In the genomic region with DNA sequence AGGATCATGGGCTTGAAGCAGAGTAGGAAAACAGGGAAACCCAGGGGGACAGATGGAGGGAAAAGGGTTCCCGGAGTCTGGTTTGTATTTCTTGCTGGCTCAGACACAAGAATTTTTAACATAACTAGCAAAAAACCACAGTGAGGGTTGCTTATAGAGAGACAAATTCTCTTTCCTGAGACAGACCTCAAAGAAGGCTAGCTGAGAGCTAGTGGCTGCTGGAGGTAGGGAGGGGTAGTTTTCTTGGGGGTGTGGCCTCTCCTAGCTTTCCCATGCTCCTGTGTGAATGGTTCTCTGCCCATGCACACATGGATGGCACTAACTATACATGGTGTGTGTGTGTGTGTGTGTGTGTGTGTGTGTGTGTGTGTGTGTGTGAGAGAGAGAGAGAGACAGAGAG, we compare ENCODE assay signal across 14 mouse cellular contexts.
DNase-seq lines count a peak whose midpoint lies in the region; ATAC-seq and TF ChIP-seq lines count a peak whose summit lies in the region.
"Had no signal": no experiment of that assay in that cellular context is flagged by ENCODE, and none has a peak within 500 bp of the region (broad histone marks: within the 10 kb centered on the region; RNA-seq: fewer than 3 reads in every experiment).

No protein-coding gene starts in this region.

- no peaks in the 10 kb centered on the region for H3K27me3 ChIP-seq in intestine, embryonic 14.5 days (replicated peaks; ENCODE audit: control insufficient read depth, insufficient read depth, low read length)
- H3K27me3 ChIP-seq in intestine, postnatal 0 days (replicated peaks; ENCODE audit: control insufficient read depth, insufficient read depth, low read length), result no peaks in the 10 kb centered on the region
- H3K27me3 ChIP-seq in forebrain, embryonic 15.5 days, result no peaks in the 10 kb centered on the region
- no peaks in the 10 kb centered on the region for H3K27me3 ChIP-seq in limb, embryonic 15.5 days

- no peak for TF ChIP-seq CTCF in intestine, postnatal 0 days (IDR thresholded peaks at IDR 0.05; ENCODE audit: low read depth)

- H3K4me3 ChIP-seq in intestine, embryonic 14.5 days (ENCODE audit: low read depth, low read length), result no peak overlapping the region
- H3K4me3 ChIP-seq in intestine, postnatal 0 days (ENCODE audit: low read depth, low read length), result no peak overlapping the region
- no peak overlapping the region for H3K4me3 ChIP-seq in forebrain, embryonic 15.5 days
- no peak overlapping the region for H3K4me3 ChIP-seq in limb, embryonic 15.5 days
- H3K4me3 ChIP-seq: gastrocnemius, adult 2 months had no signal

- H3K4me1 ChIP-seq in intestine, embryonic 14.5 days (replicated peaks; ENCODE audit: control insufficient read depth, insufficient read depth, low read length), result peaks cover 4% of the 10 kb centered on the region; the same call in 1 of the 2 replicates
- no peaks in the 10 kb centered on the region for H3K4me1 ChIP-seq in intestine, postnatal 0 days (replicated peaks; ENCODE audit: control insufficient read depth, insufficient read depth, low read length)
- H3K4me1 ChIP-seq in forebrain, embryonic 15.5 days, result peaks cover 9% of the 10 kb centered on the region; the same call in 1 of the 2 replicates
- peaks cover 30% of the 10 kb centered on the region for H3K4me1 ChIP-seq in limb, embryonic 15.5 days

- peaks cover 90% of the 10 kb centered on the region for H3K36me3 ChIP-seq in intestine, embryonic 14.5 days (ENCODE audit: control insufficient read depth, insufficient read depth, low read length)
- H3K36me3 ChIP-seq in intestine, postnatal 0 days (ENCODE audit: control insufficient read depth, insufficient read depth), result peaks cover 55% of the 10 kb centered on the region
- H3K36me3 ChIP-seq in forebrain, embryonic 15.5 days, result peaks cover 58% of the 10 kb centered on the region
- H3K36me3 ChIP-seq in limb, embryonic 15.5 days, result peaks cover 79% of the 10 kb centered on the region

- peak overlapping the region; percentile 29; the same call in 1 of the 2 replicates for H3K27ac ChIP-seq in intestine, embryonic 14.5 days (ENCODE audit: low read depth)
- no peak overlapping the region for H3K27ac ChIP-seq in intestine, postnatal 0 days (ENCODE audit: low read depth, low read length)
- H3K27ac ChIP-seq in forebrain, embryonic 15.5 days (replicated peaks), result peak overlapping the region; percentile 64
- peak overlapping the region; percentile 74 for H3K27ac ChIP-seq in limb, embryonic 15.5 days
- H3K27ac ChIP-seq: gastrocnemius, adult 2 months; macrophage had no signal

- H3K4me2 ChIP-seq in intestine, embryonic 14.5 days (ENCODE audit: low read length), result no peak overlapping the region
- H3K4me2 ChIP-seq in intestine, postnatal 0 days (replicated peaks; ENCODE audit: low read depth), result no peak overlapping the region
- H3K4me2 ChIP-seq in forebrain, embryonic 15.5 days (replicated peaks), result no peak overlapping the region
- no peak overlapping the region for H3K4me2 ChIP-seq in limb, embryonic 15.5 days
- H3K4me2 ChIP-seq: heart, embryonic 11.5 days had no signal

- no peak for DNase-seq in intestine, embryonic 14.5 days (ENCODE audit: low spot score)
- peak; percentile 71 for DNase-seq in NIH3T3 (ENCODE audit: low read depth)
- DNase-seq in right cerebral cortex, postnatal 36 days (ENCODE audit: low spot score in 2 of 2), result no peak
- no peak for DNase-seq in ovary, adult 18-20 months (ENCODE audit: low spot score)
- no peak for DNase-seq in kidney, postnatal 25 days
- DNase-seq: cerebellum, adult 9-11 months; gastrocnemius, adult 2 months; kidney, adult 11 months had no signal

- no peaks in the 10 kb centered on the region for H3K9me3 ChIP-seq in intestine, embryonic 14.5 days (ENCODE audit: control insufficient read depth, low read length)
- H3K9me3 ChIP-seq in intestine, postnatal 0 days (ENCODE audit: control insufficient read depth), result no peaks in the 10 kb centered on the region
- no peaks in the 10 kb centered on the region for H3K9me3 ChIP-seq in forebrain, embryonic 15.5 days
- H3K9me3 ChIP-seq in limb, embryonic 15.5 days, result no peaks in the 10 kb centered on the region

- WGBS in intestine, embryonic 14.5 days, result 44% methylated on average over 1 of the region's 1 CpGs
- 78% methylated on average over 1 of the region's 1 CpGs for WGBS in intestine, postnatal 0 days
- 66% methylated on average over 1 of the region's 1 CpGs for WGBS in forebrain, embryonic 15.5 days
- 35% methylated on average over 1 of the region's 1 CpGs for WGBS in limb, embryonic 15.5 days

- H3K9ac ChIP-seq in intestine, embryonic 14.5 days (ENCODE audit: low read length), result no peak overlapping the region
- H3K9ac ChIP-seq in intestine, postnatal 0 days (ENCODE audit: low read depth, low read length), result no peak overlapping the region
- H3K9ac ChIP-seq in forebrain, embryonic 15.5 days (replicated peaks), result no peak overlapping the region
- no peak overlapping the region for H3K9ac ChIP-seq in limb, embryonic 15.5 days

- ATAC-seq in intestine, embryonic 14.5 days (replicated peaks; ENCODE audit: low FRiP score, low TSS enrichment, low read depth), result 0 out of 2 replicates have a peak, but pooled peaks have one; percentile 43
- no peak for ATAC-seq in intestine, postnatal 0 days
- ATAC-seq in forebrain, embryonic 15.5 days (replicated peaks), result peak; percentile 44; the same call in 1 of the 2 replicates
- peak; percentile 42; the same call in 1 of the 2 replicates for ATAC-seq in limb, embryonic 15.5 days (ENCODE audit: insufficient number of reproducible peaks, low FRiP score, low TSS enrichment, low read depth)
- ATAC-seq: CD4-positive, CD25-positive, alpha-beta regulatory T cell, adult 4 months had no signal
